Mouse (Mus musculus): ENCODE data around the gene Ifna2. TPM values are rescaled to one million over a fixed set of nuclear protein-coding genes. Genes with fewer than 3 reads are reported as not detected.
A peak's percentile ranks its signal among the peaks of the same experiment; 100 is the strongest.

Gene Ifna2
- polyA plus RNA-seq, 1 experiment from 2014 or later: not detected

DNA sequence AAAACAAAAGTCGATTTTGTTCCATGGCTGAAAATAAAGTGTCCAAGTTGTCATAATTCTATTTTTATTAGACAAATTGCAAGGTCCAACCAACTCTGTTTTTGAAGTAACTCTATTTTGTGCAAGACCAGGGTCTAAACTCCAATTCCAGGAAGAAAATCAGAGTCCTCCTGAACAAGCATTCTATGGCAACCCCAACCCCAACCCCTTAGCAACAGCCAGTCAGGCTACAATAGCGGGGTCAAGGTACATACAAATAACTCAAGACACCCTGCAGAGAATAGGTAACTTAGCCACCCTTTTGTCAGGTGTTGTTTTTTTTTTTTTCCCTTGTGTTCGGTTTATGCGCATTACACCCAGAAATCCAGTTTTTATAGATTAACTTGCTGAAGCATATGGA is 14.0 kb upstream of the Ifna2 start:
- H3K36me3 ChIP-seq: no peaks in the 10 kb centered on the region
- whole genome bisulfite sequencing: 82% methylated on average over 4 of the region's 4 CpGs
- H3K4me3 ChIP-seq (replicated peaks): no peak overlapping the region
- no peaks in the 10 kb centered on the region for H3K27me3 ChIP-seq
- no peaks in the 10 kb centered on the region for H3K4me1 ChIP-seq
- H3K9me3 ChIP-seq (replicated peaks): no peaks in the 10 kb centered on the region
- no peak for ATAC-seq (replicated peaks; ENCODE audit: low FRiP score)
- H3K9ac ChIP-seq: no peak overlapping the region
- no peak overlapping the region for H3K27ac ChIP-seq
- H3K4me2 ChIP-seq: no peak overlapping the region

DNA sequence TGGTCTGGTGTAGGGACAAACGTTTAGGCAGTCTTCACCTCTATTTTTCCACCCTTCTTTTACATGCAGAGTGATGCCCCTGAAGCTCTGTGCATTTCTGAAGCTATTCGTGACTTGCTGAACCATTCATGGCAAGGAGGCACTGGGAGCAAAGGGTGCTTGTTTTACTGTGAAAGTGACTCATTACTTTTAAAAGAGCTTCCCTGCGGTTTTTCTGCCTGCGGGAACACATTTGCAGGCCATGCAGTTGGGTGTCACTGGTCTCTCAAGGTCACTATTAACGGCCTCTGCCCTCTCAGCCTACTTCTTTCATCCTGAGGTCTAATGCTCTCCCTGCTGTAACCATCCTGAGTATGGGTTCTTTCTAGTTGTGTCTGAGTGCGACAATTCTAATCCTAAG is 13.4 kb upstream of the Ifna2 start:
- Histone ChIP-seq H3K9me3 (replicated peaks) (no peaks in the 10 kb centered on the region), H3K27ac (no peak overlapping the region), H3K4me1 (no peaks in the 10 kb centered on the region), H3K36me3 (no peaks in the 10 kb centered on the region), H3K27me3 (no peaks in the 10 kb centered on the region), H3K9ac (no peak overlapping the region), H3K4me2 (no peak overlapping the region), H3K4me3 (replicated peaks) (no peak overlapping the region)
- ATAC-seq (replicated peaks; ENCODE audit: low FRiP score): no peak
- 55% methylated on average over 6 of the region's 6 CpGs for WGBS

DNA sequence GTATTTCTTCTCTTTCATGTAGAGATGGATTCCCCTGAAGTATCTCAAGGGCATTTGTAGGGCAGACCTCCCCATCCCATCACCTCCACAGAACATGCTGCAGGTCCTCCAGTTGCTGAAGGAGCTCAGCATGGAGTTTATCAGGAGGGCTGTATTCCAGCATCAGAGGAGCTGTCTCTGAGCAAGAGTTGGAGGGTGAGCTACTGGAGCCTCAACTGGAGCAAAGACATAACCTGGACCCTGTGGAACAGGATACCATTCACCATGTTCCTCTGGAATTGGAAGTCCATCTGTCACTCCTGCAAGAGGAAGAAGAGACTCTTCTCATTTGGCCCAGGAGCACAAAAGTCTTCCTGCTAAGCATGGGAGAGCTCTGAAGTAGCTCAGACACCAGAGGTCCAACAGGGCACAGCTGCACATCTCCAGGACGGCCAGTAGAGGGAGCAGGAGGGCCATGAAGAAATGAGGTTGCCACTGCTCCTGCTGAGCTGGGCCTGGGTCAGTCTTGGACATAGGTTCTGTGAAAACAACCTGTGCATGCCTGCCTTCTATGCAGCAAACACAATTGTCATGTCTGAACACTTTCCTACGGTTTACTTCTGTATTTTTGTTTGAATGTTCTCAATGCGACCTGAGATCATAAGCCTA is 12.6 kb upstream of the Ifna2 start:
- ATAC-seq (replicated peaks; ENCODE audit: low FRiP score): peak; percentile 95
- no peaks in the 10 kb centered on the region for H3K4me1 ChIP-seq
- no peak overlapping the region for H3K4me3 ChIP-seq (replicated peaks)
- no peaks in the 10 kb centered on the region for H3K27me3 ChIP-seq
- no peak overlapping the region for H3K9ac ChIP-seq
- WGBS: 26% methylated on average over 3 of the region's 3 CpGs
- H3K9me3 ChIP-seq (replicated peaks): no peaks in the 10 kb centered on the region
- H3K36me3 ChIP-seq: no peaks in the 10 kb centered on the region
- H3K27ac ChIP-seq: no peak overlapping the region
- H3K4me2 ChIP-seq: no peak overlapping the region

DNA sequence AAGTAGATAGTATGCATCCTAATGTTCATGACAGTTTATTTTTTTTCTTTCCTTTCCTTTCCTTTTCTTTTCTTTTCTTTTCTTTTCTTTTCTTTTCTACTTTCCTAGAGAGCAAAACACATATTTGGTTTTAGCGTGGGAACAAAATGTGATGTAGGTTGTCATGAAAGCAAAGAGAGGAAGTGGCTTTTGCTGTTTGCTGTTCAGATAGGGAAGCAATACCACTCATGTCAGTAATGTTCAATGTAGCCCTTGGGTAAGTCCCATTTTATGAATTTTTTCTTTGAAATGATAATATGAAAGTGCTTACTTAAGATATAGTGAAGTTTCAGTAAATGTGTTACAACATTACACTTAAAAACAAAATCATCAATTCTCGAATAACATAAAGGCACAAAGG is 9.7 kb upstream of the Ifna2 start:
- Histone ChIP-seq H3K9me3 (replicated peaks) (no peaks in the 10 kb centered on the region), H3K9ac (no peak overlapping the region), H3K27ac (no peak overlapping the region), H3K36me3 (no peaks in the 10 kb centered on the region), H3K4me2 (no peak overlapping the region), H3K4me3 (replicated peaks) (no peak overlapping the region), H3K27me3 (no peaks in the 10 kb centered on the region), H3K4me1 (no peaks in the 10 kb centered on the region)
- 80% methylated on average over 2 of the region's 2 CpGs for WGBS
- ATAC-seq (replicated peaks; ENCODE audit: low FRiP score): no peak

DNA sequence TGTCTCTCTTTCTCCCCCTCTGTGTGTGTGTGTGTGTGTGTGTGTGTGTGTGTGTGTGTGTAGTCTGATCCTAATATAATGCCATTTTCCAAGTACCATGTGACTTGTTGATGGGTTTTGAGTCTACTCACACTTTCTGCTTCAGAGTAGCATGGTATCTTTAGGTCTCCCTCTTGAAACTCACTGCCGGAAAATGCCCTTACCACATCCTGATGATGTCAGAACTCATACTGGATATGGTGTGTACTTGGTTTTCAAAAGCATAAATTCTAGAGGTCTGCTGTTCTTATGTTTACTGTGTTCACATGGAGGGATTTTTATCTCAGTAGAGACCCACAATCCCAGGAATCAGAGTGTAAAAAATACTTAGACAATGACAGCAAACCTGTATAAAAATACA is 8.8 kb upstream of the Ifna2 start:
- H3K9me3 ChIP-seq (replicated peaks): no peaks in the 10 kb centered on the region
- H3K4me2 ChIP-seq: no peak overlapping the region
- no peaks in the 10 kb centered on the region for H3K4me1 ChIP-seq
- no peak overlapping the region for H3K4me3 ChIP-seq (replicated peaks)
- no peak overlapping the region for H3K27ac ChIP-seq
- no peak for ATAC-seq (replicated peaks; ENCODE audit: low FRiP score)
- no peak overlapping the region for H3K9ac ChIP-seq
- WGBS: 87% methylated on average over 1 of the region's 1 CpGs
- H3K36me3 ChIP-seq: no peaks in the 10 kb centered on the region
- H3K27me3 ChIP-seq: no peaks in the 10 kb centered on the region

DNA sequence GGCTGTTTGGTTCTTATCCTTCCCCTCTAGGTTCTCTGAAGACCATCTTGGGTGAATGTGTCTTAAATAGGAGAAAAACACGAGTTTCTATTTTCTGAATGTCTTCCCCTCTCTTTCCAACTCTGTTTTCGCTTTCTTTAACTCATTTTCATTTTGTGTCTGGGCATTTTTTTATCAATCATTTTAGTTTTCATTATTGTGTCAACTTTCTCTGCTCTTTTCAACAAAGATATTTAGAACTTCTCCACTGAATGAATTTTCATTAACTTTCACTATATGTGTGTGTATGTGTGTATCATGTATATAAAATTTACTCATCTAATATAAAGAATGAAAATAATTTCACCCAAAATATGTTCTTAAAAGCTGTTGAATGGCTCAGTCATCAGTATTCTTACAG is 7.5 kb upstream of the Ifna2 start, which contains the start of gene Ifnab:
TSS of gene Ifnab (minus strand) at position 101 of the 400 bp plus-strand sequence.
- WGBS: 69% methylated on average over 2 of the region's 2 CpGs
- ATAC-seq (replicated peaks; ENCODE audit: low FRiP score): no peak
- no peaks in the 10 kb centered on the region for H3K36me3 ChIP-seq
- no peaks in the 10 kb centered on the region for H3K4me1 ChIP-seq
- H3K4me2 ChIP-seq: no peak within 1 kb of the TSS
- H3K4me3 ChIP-seq (replicated peaks): no peak within 1 kb of the TSS
- no peak within 1 kb of the TSS for H3K27ac ChIP-seq
- H3K27me3 ChIP-seq: no peaks in the 10 kb centered on the region
- no peaks in the 10 kb centered on the region for H3K9me3 ChIP-seq (replicated peaks)
- H3K9ac ChIP-seq: no peak within 1 kb of the TSS

DNA sequence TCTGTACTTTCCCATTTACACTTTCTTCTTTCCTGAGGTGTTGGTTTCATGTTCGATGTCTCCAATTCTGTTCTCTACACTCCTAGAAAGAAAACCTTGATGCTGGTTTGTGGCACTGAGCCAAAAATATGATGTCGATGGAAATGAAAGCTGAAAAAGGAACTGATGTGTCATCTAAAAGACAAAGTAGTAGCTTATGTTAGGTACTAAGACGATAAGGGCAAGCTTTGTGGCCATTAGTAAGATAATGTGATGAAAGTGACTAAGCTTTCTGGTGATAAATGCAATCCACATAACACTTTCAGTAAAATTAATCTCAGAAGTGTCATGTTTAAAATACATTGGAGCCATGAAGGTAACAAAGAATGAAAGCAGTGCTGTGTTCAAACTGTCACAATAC is 2.4 kb downstream of the Ifna2 start:
- no peaks in the 10 kb centered on the region for H3K9me3 ChIP-seq (replicated peaks)
- H3K36me3 ChIP-seq: no peaks in the 10 kb centered on the region
- H3K4me1 ChIP-seq: no peaks in the 10 kb centered on the region
- no peak overlapping the region for H3K4me2 ChIP-seq
- H3K4me3 ChIP-seq (replicated peaks): no peak overlapping the region
- no peak overlapping the region for H3K27ac ChIP-seq
- H3K9ac ChIP-seq: no peak overlapping the region
- no peaks in the 10 kb centered on the region for H3K27me3 ChIP-seq
- no peak for ATAC-seq (replicated peaks; ENCODE audit: low FRiP score)
- WGBS: 74% methylated on average over 3 of the region's 3 CpGs

DNA sequence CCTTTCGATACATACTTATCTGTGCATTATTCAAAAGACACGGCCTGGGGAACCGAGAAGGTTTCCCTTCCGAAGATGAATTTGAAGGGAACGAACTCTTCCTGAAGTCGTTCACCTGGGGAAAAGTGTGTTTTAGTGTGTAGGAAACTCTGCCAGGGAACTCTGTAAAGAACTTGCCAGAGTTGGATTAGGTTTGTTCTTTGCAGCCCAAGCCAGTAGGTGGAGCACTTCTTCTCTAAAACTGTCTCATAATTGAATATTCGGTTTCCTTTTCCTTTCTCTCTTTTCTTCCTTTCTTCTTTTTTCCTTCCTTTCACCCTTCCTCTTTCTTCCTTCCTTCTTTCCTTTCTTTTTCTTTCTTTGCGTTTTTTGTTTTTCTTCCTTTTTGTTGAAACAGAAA is 3.4 kb downstream of the Ifna2 start:
- H3K36me3 ChIP-seq: no peaks in the 10 kb centered on the region
- 47% methylated on average over 8 of the region's 8 CpGs for WGBS
- H3K27ac ChIP-seq: no peak overlapping the region

DNA sequence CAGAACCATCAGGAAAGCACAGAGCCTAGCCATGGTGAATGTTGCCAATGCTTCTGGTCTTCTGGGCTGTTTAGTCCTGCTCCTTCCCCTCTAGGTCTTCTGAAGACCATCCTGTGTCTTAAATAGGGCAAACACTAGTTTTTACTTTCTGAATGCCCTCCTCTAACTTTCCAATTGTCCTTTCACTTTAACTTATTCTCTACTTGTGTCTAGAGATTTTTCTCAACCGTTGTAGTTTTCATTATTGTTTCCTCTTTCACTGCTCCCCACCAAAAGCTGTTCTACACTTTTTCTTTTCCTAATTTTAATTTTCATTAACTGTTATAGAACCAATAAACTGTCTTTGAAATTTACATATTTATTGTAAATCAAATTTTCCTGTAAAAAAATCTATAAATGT is 6.9 kb downstream of the Ifna2 start, which contains the start of gene Ifna16:
TSS of gene Ifna16 (minus strand) at position 101 of the 400 bp plus-strand sequence.
- 90% methylated on average over 1 of the region's 1 CpGs for WGBS
- no peaks in the 10 kb centered on the region for H3K27me3 ChIP-seq
- no peak within 1 kb of the TSS for H3K4me3 ChIP-seq (replicated peaks)
- ATAC-seq (replicated peaks; ENCODE audit: low FRiP score): no peak
- H3K36me3 ChIP-seq: no peaks in the 10 kb centered on the region
- no peak within 1 kb of the TSS for H3K4me2 ChIP-seq
- H3K4me1 ChIP-seq: no peaks in the 10 kb centered on the region
- no peak within 1 kb of the TSS for H3K9ac ChIP-seq
- H3K9me3 ChIP-seq (replicated peaks): no peaks in the 10 kb centered on the region
- H3K27ac ChIP-seq: no peak within 1 kb of the TSS

More for the DNA sequence above, 3.4 kb downstream of the Ifna2 start:
- Histone ChIP-seq H3K27me3 (no peaks in the 10 kb centered on the region), H3K4me1 (no peaks in the 10 kb centered on the region), H3K9ac (no peak overlapping the region), H3K9me3 (replicated peaks) (no peaks in the 10 kb centered on the region), H3K4me2 (no peak overlapping the region), H3K4me3 (replicated peaks) (no peak overlapping the region)
- ATAC-seq (replicated peaks; ENCODE audit: low FRiP score): no peak

DNA sequence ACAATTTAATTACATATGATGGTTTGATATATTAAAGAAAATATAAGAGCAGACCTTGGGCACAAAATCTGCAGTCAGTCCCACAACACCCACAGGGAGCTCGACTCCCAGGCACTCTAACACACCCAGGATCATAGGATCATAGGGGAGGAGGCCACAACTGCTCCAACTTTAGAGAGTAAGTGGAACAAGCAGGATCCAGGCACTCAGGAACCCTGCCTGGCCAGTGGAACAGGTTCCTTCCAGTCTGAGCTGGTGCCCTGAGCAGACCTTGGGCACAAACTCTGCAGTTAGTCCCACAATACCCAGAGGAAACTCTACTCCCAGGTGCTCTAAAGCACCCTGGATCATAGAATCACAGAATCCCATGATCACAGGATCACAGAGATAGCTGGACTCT is 28.3 kb downstream of the Ifna2 start:
- Histone ChIP-seq H3K9me3 (replicated peaks) (no peaks in the 10 kb centered on the region), H3K27ac (no peak overlapping the region), H3K4me2 (no peak overlapping the region), H3K9ac (no peak overlapping the region), H3K36me3 (no peaks in the 10 kb centered on the region), H3K4me1 (no peaks in the 10 kb centered on the region), H3K4me3 (replicated peaks) (no peak overlapping the region), H3K27me3 (no peaks in the 10 kb centered on the region)
- 39% methylated on average over 1 of the region's 1 CpGs for WGBS
- ATAC-seq (replicated peaks; ENCODE audit: low FRiP score): no peak

DNA sequence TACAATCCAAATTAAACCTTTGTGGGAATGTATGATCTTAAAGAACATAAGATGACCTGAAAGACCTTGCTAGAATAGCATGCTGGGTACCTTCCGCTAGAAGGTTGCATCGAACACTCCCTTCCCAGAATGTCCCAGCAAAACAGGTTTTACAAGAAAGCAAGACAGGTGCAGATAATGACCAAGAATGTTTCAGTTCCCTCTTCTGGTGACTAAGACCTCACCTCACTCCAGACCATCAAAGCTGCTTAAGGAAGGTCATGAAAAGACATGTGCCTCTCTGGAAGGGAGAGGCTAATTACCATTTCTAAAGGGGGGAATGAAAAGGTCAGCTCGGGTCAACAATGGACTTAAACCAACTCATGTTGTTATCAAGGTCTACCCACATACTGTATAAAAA is 30.1 kb downstream of the Ifna2 start:
- Histone ChIP-seq H3K9ac (no peak overlapping the region), H3K27ac (no peak overlapping the region), H3K4me3 (replicated peaks) (no peak overlapping the region), H3K4me1 (no peaks in the 10 kb centered on the region), H3K9me3 (replicated peaks) (no peaks in the 10 kb centered on the region), H3K36me3 (no peaks in the 10 kb centered on the region), H3K4me2 (no peak overlapping the region), H3K27me3 (no peaks in the 10 kb centered on the region)
- WGBS: 76% methylated on average over 3 of the region's 3 CpGs
- ATAC-seq (replicated peaks; ENCODE audit: low FRiP score): no peak

DNA sequence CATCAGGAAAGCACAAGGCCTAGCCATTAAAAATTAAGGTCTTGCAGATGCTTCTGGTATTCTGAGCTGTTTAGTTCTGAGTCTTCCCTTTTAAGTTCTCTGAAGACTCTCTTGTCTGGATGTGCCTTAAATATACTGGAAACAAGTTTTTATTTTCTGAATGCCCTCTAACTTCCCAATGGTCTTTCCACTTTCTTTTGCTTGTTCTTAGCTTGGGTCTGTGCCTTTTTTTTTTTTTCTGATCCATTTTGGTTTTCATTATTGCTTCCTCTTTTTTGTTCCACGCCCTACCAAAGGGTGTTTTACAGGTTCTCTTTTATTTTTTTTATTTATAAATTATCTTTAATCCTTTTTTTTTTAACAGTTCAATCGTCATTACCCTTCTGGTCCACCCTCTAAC is 39.4 kb downstream of the Ifna2 start, which contains the start of gene Ifna13:
TSS of gene Ifna13 (minus strand) at position 101 of the 400 bp plus-strand sequence.
- Histone ChIP-seq H3K4me2 (no peak within 1 kb of the TSS), H3K36me3 (no peaks in the 10 kb centered on the region), H3K27me3 (no peaks in the 10 kb centered on the region), H3K9ac (no peak within 1 kb of the TSS), H3K9me3 (replicated peaks) (no peaks in the 10 kb centered on the region), H3K4me3 (replicated peaks) (no peak within 1 kb of the TSS), H3K27ac (no peak within 1 kb of the TSS), H3K4me1 (no peaks in the 10 kb centered on the region)
- WGBS: 60% methylated on average over 2 of the region's 2 CpGs
- no peak for ATAC-seq (replicated peaks; ENCODE audit: low FRiP score)

DNA sequence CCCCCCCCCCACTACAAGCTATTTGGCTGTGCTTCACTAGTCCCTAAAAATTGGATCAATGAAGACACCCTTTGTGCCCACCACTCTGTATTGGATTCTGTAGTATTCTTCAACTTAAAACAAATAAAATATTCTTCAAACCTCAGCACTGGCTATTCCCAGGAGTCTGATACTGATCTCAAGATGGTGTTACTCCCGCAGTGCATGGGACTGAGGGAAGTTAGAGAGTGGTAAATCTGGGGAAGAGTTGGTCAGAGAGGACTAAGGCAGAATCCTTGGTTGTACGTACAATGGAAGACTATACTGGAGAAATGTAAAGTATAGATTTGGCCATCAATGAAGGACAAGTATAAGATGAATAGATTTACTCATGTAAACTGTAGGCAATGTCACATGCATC is 41.2 kb downstream of the Ifna2 start:
- Histone ChIP-seq H3K4me3 (replicated peaks) (no peak overlapping the region), H3K27me3 (no peaks in the 10 kb centered on the region), H3K4me1 (no peaks in the 10 kb centered on the region), H3K4me2 (no peak overlapping the region), H3K9me3 (replicated peaks) (no peaks in the 10 kb centered on the region), H3K36me3 (no peaks in the 10 kb centered on the region), H3K27ac (no peak overlapping the region), H3K9ac (no peak overlapping the region)
- 21% methylated on average over 2 of the region's 2 CpGs for WGBS
- peak; percentile 19; the same call in 1 of the 2 replicates for ATAC-seq (replicated peaks; ENCODE audit: low FRiP score)
